Mouse (Mus musculus): Measurements from ENCODE around the gene Llph. TPM values are rescaled to one million over a fixed set of nuclear protein-coding genes. Genes with fewer than 3 reads are reported as not detected.

Llph gene
- total RNA-seq, 2 experiments from 2014 or later = 12.2 to 15.1 TPM

DNA sequence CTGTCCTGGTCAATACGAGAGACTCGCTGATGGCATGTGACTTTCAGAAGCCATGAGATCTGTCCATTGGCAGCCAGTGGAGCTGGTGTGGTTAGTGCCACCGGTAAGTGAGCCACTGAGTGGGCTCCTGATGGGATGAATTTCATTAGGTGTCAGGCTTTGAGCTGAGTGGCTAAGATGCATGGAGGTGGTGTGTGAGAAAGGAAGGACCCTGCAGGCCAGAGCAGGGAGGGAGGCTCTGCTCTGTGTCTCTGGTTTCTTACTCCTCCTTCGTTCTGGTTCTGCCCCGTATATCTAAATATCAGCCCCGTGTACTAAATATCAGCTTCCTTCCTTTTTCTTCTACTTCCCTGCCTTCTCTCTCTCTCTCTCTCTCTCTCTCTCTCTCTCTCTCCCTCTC, 44.4 kb downstream of the Llph start:
- intact Hi-C loops (cut with DNase I; ENCODE audit: low total_unique reads) = no loop called here
- DNase-seq = no peak

DNA sequence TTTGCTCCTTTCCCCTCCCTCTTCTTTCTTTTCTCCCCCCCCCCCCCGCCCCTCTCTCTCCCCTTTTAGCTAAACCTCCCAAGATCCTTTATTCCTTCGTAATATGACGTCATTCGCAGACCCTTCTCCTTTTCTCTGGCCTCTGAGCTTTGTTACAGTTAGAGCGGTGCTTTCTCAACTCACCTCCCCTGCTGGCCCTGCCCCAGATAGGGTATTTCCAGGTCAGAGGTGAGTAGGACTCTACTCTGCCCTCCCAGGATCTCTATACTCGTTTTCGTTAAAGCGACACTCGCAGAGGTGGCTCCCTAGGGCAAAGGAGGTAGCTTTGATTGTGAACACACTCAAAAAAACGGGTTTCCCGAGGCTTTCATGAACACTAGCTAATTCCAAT, 45.0 kb downstream of the Llph start:
- intact Hi-C loops (cut with DNase I; ENCODE audit: low total_unique reads) = no loop called here
- no peak for DNase-seq

DNA sequence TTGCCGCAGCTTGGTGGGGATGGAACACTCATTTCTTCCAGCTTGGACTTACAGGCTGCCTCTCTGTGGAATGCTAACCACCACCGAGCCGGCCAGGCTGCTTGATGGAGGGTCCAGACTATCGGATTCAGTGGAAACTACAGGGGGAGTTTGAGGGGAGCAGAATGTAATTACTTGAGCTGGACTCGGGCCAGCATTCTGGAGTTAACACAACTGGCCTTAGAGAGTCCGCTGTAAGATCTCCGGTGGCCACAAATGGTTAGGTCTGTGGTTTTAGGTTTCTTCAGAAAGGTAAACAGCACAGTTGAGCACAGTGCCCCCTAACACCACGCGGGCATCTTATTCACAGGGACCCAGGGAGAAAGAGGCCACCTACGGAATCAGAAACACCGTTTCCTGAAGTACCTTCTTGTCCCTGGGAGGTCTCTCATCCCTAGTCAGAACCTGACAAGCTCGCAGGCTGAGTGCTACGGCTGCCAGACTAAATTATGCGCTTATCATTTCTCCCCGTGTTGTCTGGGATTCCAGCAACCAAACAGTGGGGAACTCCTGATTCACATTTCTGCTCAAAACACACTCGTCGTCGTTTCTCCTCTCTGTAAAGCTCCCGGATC, 45.5 kb downstream of the Llph start:
- no peak for DNase-seq
- intact Hi-C loops (cut with DNase I; ENCODE audit: low total_unique reads) = no loop called here

DNA sequence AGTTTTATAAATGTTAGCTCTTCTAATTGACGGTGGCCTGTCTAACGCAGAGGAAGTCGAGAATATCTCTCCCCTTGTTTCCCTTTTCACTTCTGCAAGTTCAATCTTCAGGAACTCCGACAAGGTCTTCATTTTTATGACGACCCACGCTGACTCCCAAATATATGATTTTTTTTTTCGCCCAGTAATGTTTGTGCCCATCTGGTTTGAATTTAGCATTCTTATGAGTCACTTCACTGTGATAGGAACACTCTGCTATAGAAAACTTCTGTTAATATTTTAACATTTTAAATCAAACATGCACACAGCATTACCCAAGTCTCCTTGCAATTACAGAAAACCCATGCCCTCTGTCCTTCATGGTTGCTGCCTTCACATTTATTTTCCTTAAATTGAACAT, 46.5 kb downstream of the Llph start:
- DNase-seq = no peak
- intact Hi-C loops (cut with DNase I; ENCODE audit: low total_unique reads) = no loop called here

DNA sequence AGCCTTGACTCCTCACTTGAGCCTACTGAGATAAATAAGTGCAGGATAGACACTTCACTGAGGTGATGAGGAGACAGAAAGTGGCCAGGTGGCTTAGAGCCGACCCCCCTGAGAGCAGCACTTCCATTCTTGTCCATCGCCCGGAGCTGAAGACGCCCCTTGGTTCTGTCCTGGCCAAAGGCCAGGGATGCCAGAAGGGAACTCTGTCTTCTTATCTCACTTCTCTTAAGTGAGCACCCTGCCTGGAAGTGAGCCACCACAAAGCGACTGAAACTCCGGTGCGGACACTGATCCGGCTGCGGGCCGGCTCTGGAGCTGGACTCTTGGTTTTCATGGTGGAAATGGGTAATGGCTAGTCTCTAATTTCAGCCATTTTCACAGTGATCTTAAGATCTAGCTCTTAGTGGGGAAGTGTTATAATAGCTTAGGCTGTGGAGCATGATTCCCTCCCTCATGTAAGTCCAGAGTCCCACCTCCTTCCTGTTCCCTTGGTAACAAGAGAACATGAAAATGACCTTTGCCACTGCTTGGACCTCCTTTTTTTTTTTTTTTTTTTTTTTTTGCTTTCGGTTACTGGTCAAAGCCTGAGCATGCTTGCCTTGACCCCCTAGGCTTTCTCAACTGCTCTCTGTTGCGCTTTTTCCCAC, 52.7 kb downstream of the Llph start:
- intact Hi-C loops (cut with DNase I; ENCODE audit: low total_unique reads) = no loop called here
- DNase-seq = no peak

DNA sequence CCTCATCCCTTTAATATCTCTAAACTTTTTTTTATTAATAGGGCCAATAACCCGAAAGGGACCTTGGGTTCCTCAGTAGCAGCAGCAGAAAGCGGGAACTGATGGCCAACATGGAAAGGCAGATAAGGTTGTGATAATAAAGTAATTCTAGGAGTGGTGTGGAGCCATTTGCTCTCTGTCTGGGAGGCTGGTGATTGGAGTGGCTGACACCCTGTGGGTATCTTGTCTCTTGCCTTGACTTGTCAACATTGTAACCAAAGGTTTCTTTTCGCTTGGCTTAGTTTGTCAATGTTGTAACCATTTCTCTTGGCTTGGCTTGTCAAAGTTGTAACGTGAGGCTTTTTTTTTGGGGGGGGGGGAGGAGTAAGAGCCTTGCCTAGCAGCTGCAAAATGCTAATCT, 53.5 kb downstream of the Llph start:
- no peak for DNase-seq
- intact Hi-C loops (cut with DNase I; ENCODE audit: low total_unique reads) = no loop called here

DNA sequence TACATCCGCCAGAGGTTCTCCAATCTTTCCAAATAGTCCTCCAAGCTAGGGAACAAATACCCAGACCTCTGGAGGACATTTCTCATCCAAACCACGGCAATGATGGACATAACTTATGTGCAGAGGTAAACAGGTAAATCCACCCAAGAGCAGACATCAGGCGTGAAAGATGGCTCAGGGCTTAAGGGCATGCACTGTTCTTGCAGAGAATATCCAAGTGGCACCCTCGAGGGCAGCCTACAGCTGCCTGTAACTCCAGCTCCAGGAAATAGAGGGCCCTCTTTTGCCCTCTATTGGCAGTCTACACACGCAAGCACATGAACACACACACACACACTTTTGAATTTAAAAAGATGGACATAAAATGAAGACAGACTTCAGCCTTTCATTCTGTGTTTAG, 54.8 kb downstream of the Llph start:
- DNase-seq = no peak
- intact Hi-C loops (cut with DNase I; ENCODE audit: low total_unique reads) = no loop called here

Other genes with a start within 250 kb of the Llph start
- 1 to 10 TPM; 7.2 to 8.4 TPM for gene Helb, start 114.1 kb upstream of the Llph start, total RNA-seq (2021)
- 10 to 100 TPM; 62.4 to 62.7 TPM for gene Tmbim4, start 25.5 kb upstream of the Llph start, total RNA-seq (2021)
- 1 to 10 TPM; 2.4 to 2.9 TPM for gene Irak3, start 24.9 kb upstream of the Llph start, total RNA-seq (2021)
- under 1 TPM in 1 of 2 experiments, not detected in 1; 0.06 TPM for gene Hmga2, start 249.4 kb downstream of the Llph start, total RNA-seq (2021)

All from gastrocnemius, postnatal 14 days (tissue).